Mouse (Mus musculus) adrenal gland, postnatal 14 days (tissue): ENCODE measurements around the gene Mark1. TPM values are rescaled to one million over a fixed set of nuclear protein-coding genes. Genes with fewer than 3 reads are reported as not detected.

Source experiments
- DNase-seq: peaks from one replicate; pipeline ENCODE4 v3.0.0; 2021; ENCODE audit warnings: mixed read lengths
- total RNA-seq: library from RNA; stranded (reverse); gene quantifications from 2 replicates; pipeline ENCODE4 v1.2.3, GENCODE M21; 2021

The Mark1 gene
- total RNA-seq, 1 experiment from 2014 or later: 8.2 TPM

- DNase-seq: no peak
These were observed 36.2 kb downstream of the Mark1 start for GRCm38 (mm10) chr1:184963121-184963693.

GRCm38 (mm10) chr1:184961853-184962252 lies 37.5 kb downstream of the Mark1 start:
- DNase-seq: no peak

GRCm38 (mm10) chr1:184958818-184959217 lies 40.6 kb downstream of the Mark1 start:
- DNase-seq: no peak

DNA sequence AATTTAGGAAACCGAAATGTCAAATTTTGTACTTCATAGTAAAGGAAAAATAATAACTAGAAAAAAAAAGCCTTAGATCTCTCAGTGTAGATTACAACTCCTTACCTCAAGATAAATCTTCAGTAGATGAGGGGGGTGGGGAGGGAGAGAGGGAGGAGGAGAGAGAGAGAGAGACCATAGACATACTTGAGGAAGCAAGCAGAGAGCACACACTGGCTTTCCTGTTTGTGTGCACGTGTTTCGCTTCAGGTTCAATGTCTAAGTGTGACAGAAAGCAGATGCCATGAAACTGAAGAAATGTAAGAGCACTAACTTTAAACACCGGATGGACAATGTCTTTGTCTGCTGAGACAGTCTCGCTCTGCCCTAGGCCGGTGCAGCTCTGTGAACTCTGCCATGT lies 41.0 kb downstream of the Mark1 start:
- no peak for DNase-seq

- DNase-seq: no peak
These were observed 47.6 kb downstream of the Mark1 start for GRCm38 (mm10) chr1:184951758-184952157.

GRCm38 (mm10) chr1:184951057-184951456 lies 48.3 kb downstream of the Mark1 start:
- no peak for DNase-seq

- no peak for DNase-seq
These were observed 61.3 kb downstream of the Mark1 start for GRCm38 (mm10) chr1:184938106-184938505.

DNA sequence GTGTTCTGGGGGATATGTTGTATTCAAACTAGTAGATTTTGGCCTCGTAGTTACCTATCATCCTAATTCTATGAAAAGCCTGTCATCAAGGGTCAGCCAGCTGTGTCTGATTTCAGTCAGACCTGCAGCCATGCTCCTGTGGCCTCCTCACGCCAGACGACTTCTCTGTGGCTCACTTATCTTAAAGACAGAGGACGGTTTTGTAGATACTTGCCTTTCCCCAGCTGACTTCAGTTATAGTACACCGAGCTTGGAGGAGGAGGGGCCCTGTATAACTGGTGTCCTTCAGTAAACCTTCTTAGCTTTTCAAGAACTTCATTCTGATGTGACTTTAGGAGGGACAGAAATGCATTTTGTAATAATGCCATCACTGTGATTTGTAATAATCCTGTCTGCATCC lies 63.4 kb downstream of the Mark1 start:
- DNase-seq: no peak

DNA sequence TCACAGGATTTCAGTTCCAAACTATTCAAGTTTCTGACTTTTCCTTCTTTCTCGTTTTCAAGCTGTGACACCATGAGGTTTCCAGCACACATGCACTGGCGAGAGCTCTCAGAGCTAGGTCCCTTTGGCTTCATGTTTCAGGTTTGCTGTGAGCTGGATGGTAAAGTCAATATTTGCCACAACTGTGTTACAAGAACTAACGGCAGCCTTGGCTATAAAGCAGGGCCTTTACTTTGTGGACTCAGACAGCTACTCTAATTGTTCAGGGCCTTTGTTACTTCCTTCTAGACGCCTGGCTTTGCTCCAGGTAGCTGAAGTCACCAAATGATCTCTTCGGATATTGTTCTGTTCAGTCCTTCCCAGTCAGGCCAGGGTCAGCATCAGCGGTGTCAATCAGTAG lies 63.9 kb downstream of the Mark1 start:
- DNase-seq: no peak

DNA sequence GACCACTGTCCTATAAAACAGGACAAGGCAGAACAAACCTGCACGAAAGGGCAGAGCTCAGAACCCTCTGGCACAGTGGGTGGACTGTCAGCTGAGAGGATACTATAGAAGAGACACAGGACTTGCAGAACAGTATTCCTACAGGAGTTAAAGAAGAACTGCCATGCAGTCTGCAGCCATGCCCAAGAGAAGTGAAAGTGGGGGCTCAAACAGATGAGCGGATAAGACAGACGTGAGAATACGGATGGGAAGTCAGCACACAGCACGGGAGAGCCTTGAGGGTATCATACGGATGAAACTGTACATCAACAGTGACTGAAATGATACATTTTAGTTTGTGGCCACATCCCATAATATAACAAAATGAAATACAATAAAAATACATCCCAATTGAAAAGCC lies 68.3 kb downstream of the Mark1 start:
- DNase-seq: no peak

DNA sequence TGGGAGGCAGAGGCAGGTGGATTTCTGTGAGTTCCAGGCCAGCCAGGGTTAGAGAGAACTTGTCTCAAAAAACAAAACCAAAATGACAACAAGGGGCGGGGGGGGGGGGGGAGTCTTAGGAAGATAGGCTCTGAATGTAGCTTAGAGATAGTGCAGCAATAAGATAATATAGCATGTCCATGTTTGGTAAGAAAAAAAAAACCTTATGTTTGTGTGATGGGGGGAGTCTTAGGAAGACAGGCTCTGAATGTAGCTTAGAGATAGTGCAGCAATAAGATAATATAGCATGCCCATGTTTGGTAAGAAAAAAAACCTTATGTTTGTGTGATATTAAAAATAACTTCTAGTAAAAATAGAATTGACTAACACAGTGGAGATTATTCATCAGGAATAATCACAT lies 71.0 kb downstream of the Mark1 start:
- DNase-seq: no peak

- DNase-seq: no peak
These were observed 71.5 kb downstream of the Mark1 start for GRCm38 (mm10) chr1:184927911-184928310.

- no peak for DNase-seq
These were observed 76.5 kb downstream of the Mark1 start for GRCm38 (mm10) chr1:184922824-184923223.

DNA sequence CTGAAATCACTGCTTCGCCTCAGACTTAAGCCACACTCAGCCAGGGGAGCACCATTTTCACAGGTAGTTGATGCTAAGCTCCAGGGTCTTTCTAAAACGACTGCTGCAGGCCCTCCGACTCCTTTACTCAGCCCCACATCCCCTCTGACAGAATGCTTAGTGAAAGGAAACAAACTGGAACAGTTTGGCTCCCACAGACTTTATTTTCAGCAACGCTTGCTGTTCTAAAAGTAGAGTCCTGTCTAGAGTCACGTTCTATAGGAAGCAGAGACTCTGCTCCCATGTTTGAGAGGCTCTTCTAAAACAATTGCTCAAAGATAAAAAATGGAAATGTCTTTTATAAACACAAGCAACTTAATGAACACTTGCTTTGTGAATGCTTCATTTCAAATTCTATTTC lies 79.3 kb downstream of the Mark1 start:
- no peak for DNase-seq

DNA sequence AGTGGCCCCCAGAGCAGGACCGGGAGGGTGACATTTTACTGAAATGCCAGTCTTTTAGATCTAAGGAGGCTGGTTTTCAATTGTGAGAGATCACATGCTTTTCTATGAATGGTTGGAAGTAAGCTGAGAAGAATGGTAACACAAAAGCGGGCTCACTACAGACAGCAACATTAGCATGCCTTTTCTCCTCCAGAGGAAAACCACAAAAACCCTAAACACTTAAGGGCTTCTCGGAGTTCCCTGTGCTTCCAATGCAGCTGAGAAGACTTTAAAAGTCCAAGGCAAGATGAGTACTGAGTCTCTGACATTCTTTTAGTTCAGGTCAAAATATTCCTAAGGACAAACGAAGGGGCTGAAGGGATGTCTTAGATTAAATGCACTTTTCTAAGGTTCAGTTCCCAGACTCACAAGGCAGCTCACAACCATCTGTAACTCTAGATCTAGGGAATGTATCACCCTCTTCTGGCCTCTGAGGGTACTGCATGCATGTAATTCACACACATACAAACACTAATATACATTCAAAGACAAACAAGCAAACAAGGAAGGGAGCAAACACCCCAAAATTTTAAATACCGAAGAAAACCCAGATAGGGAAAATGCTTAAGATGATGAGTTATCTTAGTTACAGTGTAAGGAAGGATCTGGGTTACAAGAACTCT lies 81.0 kb downstream of the Mark1 start:
- no peak for DNase-seq

GRCm38 (mm10) chr1:184912336-184912735 lies 87.0 kb downstream of the Mark1 start:
- no peak for DNase-seq

DNA sequence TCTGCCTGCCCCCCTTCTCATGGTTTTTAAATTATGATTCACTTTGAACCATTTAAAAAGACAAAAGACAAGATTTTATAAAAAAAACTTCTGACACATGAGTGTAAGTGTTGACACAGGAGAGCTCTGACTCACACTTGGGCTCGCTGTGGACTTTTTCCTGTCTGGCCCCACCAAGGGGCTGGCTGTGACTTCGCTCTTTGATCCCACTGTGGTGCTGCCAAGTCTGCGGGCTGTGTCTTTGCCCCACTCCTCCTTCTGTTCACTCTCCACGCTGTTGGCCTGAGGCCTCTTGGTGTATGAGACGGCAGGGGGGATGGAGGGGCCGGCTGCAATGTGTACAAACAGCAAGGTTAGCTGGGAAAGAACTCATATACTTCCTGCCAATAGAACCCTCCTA lies 87.5 kb downstream of the Mark1 start:
- peak; percentile 32 for DNase-seq

- DNase-seq: peak; percentile 30
These were observed 90.8 kb downstream of the Mark1 start for GRCm38 (mm10) chr1:184908558-184908957.

- no peak for DNase-seq
These were observed 93.2 kb downstream of the Mark1 start for GRCm38 (mm10) chr1:184905904-184906745.

DNA sequence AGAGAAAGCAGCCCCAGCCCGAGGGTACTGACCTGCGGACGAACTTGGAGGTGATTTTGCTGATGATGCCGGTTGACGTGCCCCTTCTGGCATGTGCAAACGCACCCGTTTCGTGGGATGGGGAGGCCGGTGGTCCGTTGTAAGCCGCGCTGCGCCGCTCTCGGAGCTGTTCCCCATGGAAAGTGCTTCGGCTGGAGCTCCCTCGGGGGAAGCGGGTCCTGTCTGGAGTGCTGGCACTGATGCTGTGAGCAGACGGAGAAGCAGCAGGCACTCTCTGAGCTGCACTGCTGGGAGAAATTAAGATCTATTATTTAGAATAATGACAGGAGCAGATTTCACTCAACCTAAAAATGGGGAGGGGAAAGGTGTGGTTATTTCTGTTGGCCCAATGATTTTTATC lies 94.0 kb downstream of the Mark1 start:
- DNase-seq: no peak

GRCm38 (mm10) chr1:184903697-184904096 lies 95.7 kb downstream of the Mark1 start:
- DNase-seq: no peak

GRCm38 (mm10) chr1:184902886-184903285 lies 96.5 kb downstream of the Mark1 start:
- DNase-seq: no peak

DNA sequence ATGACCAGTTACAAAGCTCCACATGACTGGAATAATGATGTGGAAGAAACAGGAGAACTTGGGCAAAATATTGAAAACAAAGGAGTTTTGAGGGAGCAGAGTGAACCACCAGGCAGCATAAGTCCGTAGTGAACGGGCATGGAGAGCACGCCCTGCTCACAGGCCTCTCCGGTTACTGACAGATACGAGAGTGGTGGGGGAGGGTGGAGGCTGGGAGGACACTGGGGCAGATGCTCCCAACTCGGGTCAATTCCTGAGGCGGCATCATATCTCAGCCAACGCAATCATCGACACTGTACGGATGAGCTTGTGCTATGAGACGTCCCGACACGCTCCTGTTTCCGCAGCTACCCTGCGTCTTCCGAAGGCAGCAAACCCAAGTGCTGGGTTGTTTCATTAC lies 102.0 kb downstream of the Mark1 start:
- DNase-seq: no peak

- DNase-seq: no peak
These were observed 107.4 kb downstream of the Mark1 start for GRCm38 (mm10) chr1:184891998-184892397.
